Mouse (Mus musculus) ES-E14 (cell line): ENCODE measurements around the gene 9930021J03Rik.

ENCODE experiments used
- CHD2 ChIP-seq: IDR thresholded peaks from 2 replicates; pipeline ENCODE4 v1.6.1; 2014; ENCODE audit warnings: mild to moderate bottlenecking, low read depth, low read length, inconsistent platforms
- HCFC1 ChIP-seq: IDR thresholded peaks from 2 replicates; pipeline ENCODE4 v1.6.1; 2012; ENCODE audit warnings: low read length, inconsistent platforms, borderline replicate concordance; ENCODE audit not compliant: insufficient read depth
- MAFK ChIP-seq: IDR thresholded peaks from 2 replicates; pipeline ENCODE4 v1.6.1; 2014; ENCODE audit warnings: mild to moderate bottlenecking, low read depth, low read length, inconsistent platforms; ENCODE audit not compliant: insufficient read depth
- ZC3H11A ChIP-seq: IDR thresholded peaks from 2 replicates; pipeline ENCODE4 v1.6.1; 2012; ENCODE audit warnings: low read depth, mild to moderate bottlenecking, inconsistent platforms, low read length, borderline replicate concordance

- TF ChIP-seq CHD2 = no peak
- no peak for TF ChIP-seq MAFK
- no peak for TF ChIP-seq ZC3H11A
- TF ChIP-seq HCFC1 = no peak
These were observed 133.1 kb downstream of the 9930021J03Rik start for GRCm38 (mm10) chr19:29672660-29673059.
